Mouse (Mus musculus) MEL (cell line): ENCODE measurements at regions not wholly inside any gene's neighbourhood (a gene's known extent, or its start where the extent isn't known, plus 50 kb on each side); places are given as distances from the start of the nearest gene placed in this dataset.

Source experiments
- DNase-seq: peaks from one replicate; pipeline ENCODE4 v3.0.0; 2011; ENCODE audit warnings: low read depth, low spot score
- H3K27ac ChIP-seq: 2 replicates; pipeline ENCODE4 v1.5.1; 2012; ENCODE audit warnings: low read depth, mild to moderate bottlenecking, control low read depth, low read length, moderate library complexity; ENCODE audit not compliant: control insufficient read depth
- H3K27me3 ChIP-seq, 2 experiments: fragments of 150-350 bp in 1 of 2; sonication (generic) in 1 of 2; 2 replicates each; pipeline ENCODE4 v1.6.1; 2012; ENCODE audit warnings: low read length in 2 of 2, mild to moderate bottlenecking in 2 of 2, improper control_type of control experiment in 1 of 2, moderate library complexity in 1 of 2; ENCODE audit not compliant: insufficient read depth in 2 of 2, control insufficient read depth in 1 of 2
- H3K36me3 ChIP-seq, 2 experiments: 2 replicates each; pipeline ENCODE4 v1.6.1; 2012 to 2014; ENCODE audit warnings: low read length in 2 of 2, improper control_type of control experiment in 1 of 2, inconsistent platforms in 1 of 2, mild to moderate bottlenecking in 1 of 2; ENCODE audit not compliant: insufficient read depth in 2 of 2, control insufficient read depth in 1 of 2
- H3K4me1 ChIP-seq, 2 experiments: fragments of 150-350 bp in 1 of 2; sonication (generic) in 1 of 2; 2 replicates each; pipeline ENCODE4 v1.6.1; 2012; ENCODE audit warnings: low read length in 2 of 2, improper control_type of control experiment in 1 of 2, mild to moderate bottlenecking in 1 of 2; ENCODE audit not compliant: insufficient read depth in 2 of 2, control insufficient read depth in 1 of 2
- H3K4me3 ChIP-seq, 2 experiments: fragments of 150-350 bp in 1 of 2; sonication (generic) in 1 of 2; 2 replicates each; pipeline ENCODE4 v1.5.1; 2012; ENCODE audit warnings: low read depth in 2 of 2, low read length in 2 of 2, mild to moderate bottlenecking in 2 of 2, moderate library complexity in 2 of 2, control low read depth in 1 of 2, improper control_type of control experiment in 1 of 2; ENCODE audit not compliant: control insufficient read depth in 1 of 2, insufficient read depth in 1 of 2
- H3K79me2 ChIP-seq: 2 replicates; pipeline ENCODE4 v1.6.1; 2012; ENCODE audit warnings: mild to moderate bottlenecking, low read length, moderate library complexity; ENCODE audit not compliant: control insufficient read depth, poor library complexity, insufficient read depth
- H3K9ac ChIP-seq: 2 replicates; pipeline ENCODE4 v1.6.1; 2012; ENCODE audit warnings: low read depth, mild to moderate bottlenecking, control low read depth, low read length, moderate library complexity; ENCODE audit not compliant: control insufficient read depth, poor library complexity, severe bottlenecking
- H3K9me3 ChIP-seq: fragments of 150-350 bp; sonication (generic); replicated peaks from 2 replicates; pipeline ENCODE4 v1.6.1; 2012; ENCODE audit warnings: mild to moderate bottlenecking, low read length, improper control_type of control experiment, moderate library complexity; ENCODE audit not compliant: insufficient read depth
- EP300 ChIP-seq, 2 experiments: IDR thresholded peaks; 2 replicates each; pipeline ENCODE4 v1.6.1; 2011; ENCODE audit warnings: improper control_type of control experiment in 2 of 2, low read length in 2 of 2, low read depth in 1 of 2, mild to moderate bottlenecking in 1 of 2
- GABPA ChIP-seq: IDR thresholded peaks from 2 replicates; pipeline ENCODE4 v1.6.1; 2012; ENCODE audit warnings: low read depth, mild to moderate bottlenecking, inconsistent platforms, low read length, improper control_type of control experiment, moderate library complexity
- GATA1 ChIP-seq: IDR thresholded peaks from 2 replicates; pipeline ENCODE4 v1.6.1; 2011; ENCODE audit warnings: low read depth, low read length, improper control_type of control experiment
- KAT2A ChIP-seq: conservative IDR thresholded peaks from 2 replicates; pipeline ENCODE4 v1.6.1; 2012; ENCODE audit warnings: low read depth, low read length, improper control_type of control experiment, inconsistent platforms
- MAZ ChIP-seq: IDR thresholded peaks from 2 replicates; pipeline ENCODE4 v1.6.1; 2012; ENCODE audit warnings: low read depth, mild to moderate bottlenecking, inconsistent platforms, low read length, improper control_type of control experiment
- MXI1 ChIP-seq: IDR thresholded peaks from 2 replicates; pipeline ENCODE4 v1.6.1; 2011; ENCODE audit warnings: mild to moderate bottlenecking, low read depth, low read length, improper control_type of control experiment
- MYB ChIP-seq: IDR thresholded peaks from 2 replicates; pipeline ENCODE4 v1.6.1; 2011; ENCODE audit warnings: mild to moderate bottlenecking, low read depth, low read length, improper control_type of control experiment
- NELFE ChIP-seq: IDR thresholded peaks from 2 replicates; pipeline ENCODE4 v1.6.1; 2011; ENCODE audit warnings: low read depth, low read length, improper control_type of control experiment
- POLR2A ChIP-seq, 2 experiments: IDR thresholded peaks; 2 replicates each; pipeline ENCODE4 v1.6.1; 2011 to 2012; ENCODE audit warnings: low read length in 2 of 2, mild to moderate bottlenecking in 2 of 2, control low read depth in 1 of 2, improper control_type of control experiment in 1 of 2, low read depth in 1 of 2, moderate library complexity in 1 of 2; ENCODE audit not compliant: control insufficient read depth in 1 of 2, insufficient read depth in 1 of 2, poor library complexity in 1 of 2
- POLR2AphosphoS5 ChIP-seq: IDR thresholded peaks from 2 replicates; pipeline ENCODE4 v1.6.1; 2012; ENCODE audit warnings: low read depth, borderline replicate concordance, mild to moderate bottlenecking, inconsistent platforms, low read length, moderate library complexity, mixed read lengths
- SIN3A ChIP-seq: IDR thresholded peaks from 2 replicates; pipeline ENCODE4 v1.6.1; 2012; ENCODE audit warnings: low read length, improper control_type of control experiment, inconsistent platforms
- SMC3 ChIP-seq: IDR thresholded peaks from 2 replicates; pipeline ENCODE4 v1.6.1; 2011; ENCODE audit warnings: low read depth, low read length, improper control_type of control experiment
- TAL1 ChIP-seq: IDR thresholded peaks from 2 replicates; pipeline ENCODE4 v1.6.1; 2012; ENCODE audit warnings: mild to moderate bottlenecking, inconsistent platforms, low read length, moderate library complexity, mixed read lengths
- UBTF ChIP-seq: IDR thresholded peaks from 2 replicates; pipeline ENCODE4 v1.6.1; 2012; ENCODE audit warnings: low read depth, mild to moderate bottlenecking, inconsistent platforms, low read length, improper control_type of control experiment, moderate library complexity, borderline replicate concordance; ENCODE audit not compliant: insufficient read depth
- USF2 ChIP-seq, 2 experiments: IDR thresholded peaks; 2 replicates each; pipeline ENCODE4 v1.6.1; 2011 to 2012; ENCODE audit warnings: improper control_type of control experiment in 2 of 2, low read length in 2 of 2, borderline replicate concordance in 1 of 2, inconsistent platforms in 1 of 2, low read depth in 1 of 2, mild to moderate bottlenecking in 1 of 2; ENCODE audit not compliant: insufficient read depth in 1 of 2
- ZC3H11A ChIP-seq: IDR thresholded peaks from 2 replicates; pipeline ENCODE4 v1.6.1; 2012; ENCODE audit warnings: low read depth, mild to moderate bottlenecking, inconsistent platforms, low read length, improper control_type of control experiment

DNA sequence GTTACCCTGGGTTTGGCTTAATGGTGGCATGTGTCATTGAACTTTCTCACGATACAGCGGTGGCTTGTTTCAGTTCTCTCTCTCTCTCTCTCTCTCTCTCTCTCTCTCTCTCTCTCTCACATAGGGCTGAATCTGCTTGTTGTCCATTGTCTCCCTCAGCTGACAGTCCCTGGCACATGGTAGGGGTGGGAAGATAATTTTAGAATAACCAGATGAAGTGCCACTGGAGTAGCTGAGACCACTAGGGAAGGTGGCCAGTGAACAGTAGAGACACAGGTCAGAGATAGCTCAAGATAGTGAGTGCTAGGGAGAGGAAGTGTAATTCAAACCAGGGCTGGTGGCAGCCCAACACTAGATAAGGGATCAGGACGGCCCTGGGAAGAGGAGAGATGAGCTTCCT lies 938.7 kb downstream of the 4930447A16Rik start:
- no peak for DNase-seq

DNA sequence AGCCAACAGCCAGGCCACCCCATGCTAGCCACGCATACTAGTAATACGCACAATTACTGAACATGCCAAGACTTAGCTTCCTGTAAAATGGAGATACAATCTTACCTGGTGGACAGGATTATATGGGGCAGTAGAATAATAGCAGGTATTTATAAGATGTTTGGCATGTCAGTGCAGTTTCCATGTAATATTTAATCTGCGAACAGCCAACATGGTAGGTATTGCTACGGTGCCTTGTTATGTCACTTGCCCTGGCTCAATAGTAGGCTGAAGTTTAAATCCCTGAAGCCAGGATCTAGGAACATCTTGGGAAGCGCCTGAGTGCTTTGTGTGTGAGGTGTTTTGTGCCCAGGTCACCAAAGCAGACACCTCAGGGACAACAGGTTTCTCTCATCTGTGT lies 942.3 kb downstream of the 4930447A16Rik start:
- H3K4me1 ChIP-seq: peaks cover 0 to 4% of the 10 kb centered on the region in 2 experiments; a peak in 1 of 4 replicates
- no peaks in the 10 kb centered on the region for H3K9me3 ChIP-seq
- TF ChIP-seq MAZ (no peak), MYB (no peak), SMC3 (no peak), EP300 (IDR thresholded peaks at IDR 0.05; ENCODE audit: low read depth in 1 of 2, low read length in 2 of 2) (no peak), POLR2AphosphoS5 (no peak), POLR2A (IDR thresholded peaks at IDR 0.05; ENCODE audit: control insufficient read depth in 1 of 2, insufficient read depth in 1 of 2, low read depth in 1 of 2, low read length in 2 of 2, poor library complexity in 1 of 2) (no peak), KAT2A (no peak), USF2 (IDR thresholded peaks at IDR 0.05; ENCODE audit: borderline replicate concordance in 1 of 2, insufficient read depth in 1 of 2, low read depth in 1 of 2, low read length in 2 of 2) (no peak), ZC3H11A (no peak)
- H3K9ac ChIP-seq: no peak overlapping the region
- H3K4me3 ChIP-seq: no peak overlapping the region
- DNase-seq: no peak
- no peaks in the 10 kb centered on the region for H3K79me2 ChIP-seq
- peaks cover 6 to 7% of the 10 kb centered on the region in 2 experiments for H3K27me3 ChIP-seq
- no peak overlapping the region for H3K27ac ChIP-seq
- no peaks in the 10 kb centered on the region for H3K36me3 ChIP-seq

More for the DNA sequence above, 938.7 kb downstream of the 4930447A16Rik start:
- H3K9ac ChIP-seq: no peak overlapping the region
- peaks cover 0 to 4% of the 10 kb centered on the region in 2 experiments; a peak in 1 of 4 replicates for H3K4me1 ChIP-seq
- no peaks in the 10 kb centered on the region for H3K9me3 ChIP-seq
- H3K4me3 ChIP-seq: no peak overlapping the region
- H3K27me3 ChIP-seq: peaks cover 5 to 7% of the 10 kb centered on the region in 2 experiments
- no peaks in the 10 kb centered on the region for H3K36me3 ChIP-seq
- H3K79me2 ChIP-seq: no peaks in the 10 kb centered on the region
- no peak for TF ChIP-seq USF2 (IDR thresholded peaks at IDR 0.05; ENCODE audit: borderline replicate concordance in 1 of 2, insufficient read depth in 1 of 2, low read depth in 1 of 2, low read length in 2 of 2)
- no peak overlapping the region for H3K27ac ChIP-seq

DNA sequence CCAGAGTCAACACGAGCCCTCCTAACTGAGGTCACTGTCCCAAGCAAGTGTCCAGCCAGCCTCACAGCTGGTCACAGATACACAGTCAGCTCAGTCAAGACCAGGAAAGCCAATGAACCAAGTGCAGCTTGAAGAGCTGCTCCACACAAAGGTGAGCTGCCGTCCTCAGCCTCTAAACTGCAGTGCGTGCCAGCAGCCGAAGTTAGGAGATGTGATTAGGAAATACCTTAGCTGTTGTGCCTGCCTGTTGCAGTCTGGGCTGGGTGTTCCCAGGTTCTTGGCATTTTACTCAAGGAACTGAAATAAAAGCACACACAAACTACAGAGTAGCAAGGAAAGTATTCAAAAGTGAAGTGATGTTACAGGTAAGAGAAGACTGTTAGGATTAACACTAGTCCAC lies 942.9 kb downstream of the 4930447A16Rik start:
- H3K4me1 ChIP-seq: peaks cover 0 to 4% of the 10 kb centered on the region in 2 experiments; a peak in 1 of 4 replicates
- H3K79me2 ChIP-seq: no peaks in the 10 kb centered on the region
- no peaks in the 10 kb centered on the region for H3K36me3 ChIP-seq
- peaks cover 6 to 7% of the 10 kb centered on the region in 2 experiments for H3K27me3 ChIP-seq
- no peaks in the 10 kb centered on the region for H3K9me3 ChIP-seq
- H3K4me3 ChIP-seq: no peak overlapping the region
- no peak for DNase-seq
- H3K27ac ChIP-seq: no peak overlapping the region
- no peak overlapping the region for H3K9ac ChIP-seq
- TF ChIP-seq GATA1 (no peak), GABPA (no peak), EP300 (IDR thresholded peaks at IDR 0.05; ENCODE audit: low read depth in 1 of 2, low read length in 2 of 2) (no peak), NELFE (no peak), MXI1 (no peak), UBTF (no peak), MAZ (no peak), SMC3 (no peak), TAL1 (no peak), SIN3A (no peak)
